Mouse (Mus musculus): ENCODE measurements at regions not wholly inside any gene's neighbourhood (a gene's known extent, or its start where the extent isn't known, plus 50 kb on each side); places are given as distances from the start of the nearest gene placed in this dataset.

- Histone ChIP-seq H3K36me3 (no peaks in the 10 kb centered on the region), H3K27ac (replicated peaks) (no peak overlapping the region), H3K9me3 (replicated peaks) (no peaks in the 10 kb centered on the region), H3K27me3 (ENCODE audit: low read depth, poor library complexity, severe bottlenecking) (no peaks in the 10 kb centered on the region), H3K4me3 (no peak overlapping the region), H3K4me1 (no peaks in the 10 kb centered on the region)
- peak; percentile 15 for DNase-seq (ENCODE audit: low spot score)
- WGBS: 73% methylated on average over 8 of the region's 8 CpGs
Observed at GRCm38 (mm10) chr1:174999265-175000200, 77.9 kb upstream of the Grem2 start.

DNA sequence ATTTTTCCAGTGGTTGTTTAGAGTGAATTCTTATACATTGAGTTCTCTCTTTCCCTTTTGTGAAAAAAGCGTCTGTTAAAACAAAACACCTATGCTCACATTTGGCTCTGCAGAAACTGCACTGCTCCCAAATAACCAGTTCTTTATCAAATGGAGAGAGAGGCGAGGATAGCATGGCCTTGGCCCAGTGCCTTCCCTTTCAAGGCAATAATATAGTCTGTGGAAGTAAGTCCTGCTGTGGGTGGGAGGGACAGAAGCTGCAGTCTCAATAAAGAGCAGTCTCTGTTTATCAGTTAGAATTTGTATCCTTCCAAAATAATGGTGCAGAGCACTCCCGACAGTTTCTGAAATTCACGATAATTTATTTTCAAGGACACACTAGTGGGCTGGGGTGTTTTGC lies 70.9 kb upstream of the Grem2 start:
- no peaks in the 10 kb centered on the region for H3K27me3 ChIP-seq (ENCODE audit: low read depth, poor library complexity, severe bottlenecking)
- WGBS: 90% methylated on average over 4 of the region's 4 CpGs

DNA sequence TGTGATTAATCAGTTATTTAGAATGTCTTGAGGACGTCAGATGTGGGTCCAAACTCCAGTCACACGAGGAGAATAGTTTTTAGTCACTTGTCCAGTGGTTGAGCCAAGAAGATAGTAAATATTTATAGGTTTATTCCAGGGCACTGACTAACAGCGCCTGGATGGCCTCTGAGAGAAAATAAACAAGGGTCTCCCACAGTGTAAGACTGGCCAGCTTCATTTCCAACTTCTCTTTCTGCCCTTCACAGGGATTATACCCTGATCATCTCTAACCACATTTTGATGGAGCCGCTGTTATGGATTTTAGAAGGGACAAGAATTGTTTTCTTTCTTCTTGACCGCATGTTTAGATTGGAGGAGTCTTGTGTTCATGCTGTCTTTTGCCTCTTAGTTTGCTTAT lies 67.0 kb upstream of the Grem2 start:
- no peaks in the 10 kb centered on the region for H3K36me3 ChIP-seq
- DNase-seq (ENCODE audit: low spot score): no peak
- no peaks in the 10 kb centered on the region for H3K4me1 ChIP-seq
- no peak overlapping the region for H3K27ac ChIP-seq (replicated peaks)
- WGBS: 73% methylated on average over 5 of the region's 5 CpGs
- no peaks in the 10 kb centered on the region for H3K27me3 ChIP-seq (ENCODE audit: low read depth, poor library complexity, severe bottlenecking)
- no peak overlapping the region for H3K4me3 ChIP-seq
- H3K9me3 ChIP-seq (replicated peaks): no peaks in the 10 kb centered on the region

More for the DNA sequence above, 70.9 kb upstream of the Grem2 start:
- no peaks in the 10 kb centered on the region for H3K36me3 ChIP-seq
- no peaks in the 10 kb centered on the region for H3K4me1 ChIP-seq
- DNase-seq (ENCODE audit: low spot score): no peak
- no peak overlapping the region for H3K4me3 ChIP-seq
- no peaks in the 10 kb centered on the region for H3K9me3 ChIP-seq (replicated peaks)
- H3K27ac ChIP-seq (replicated peaks): no peak overlapping the region

DNA sequence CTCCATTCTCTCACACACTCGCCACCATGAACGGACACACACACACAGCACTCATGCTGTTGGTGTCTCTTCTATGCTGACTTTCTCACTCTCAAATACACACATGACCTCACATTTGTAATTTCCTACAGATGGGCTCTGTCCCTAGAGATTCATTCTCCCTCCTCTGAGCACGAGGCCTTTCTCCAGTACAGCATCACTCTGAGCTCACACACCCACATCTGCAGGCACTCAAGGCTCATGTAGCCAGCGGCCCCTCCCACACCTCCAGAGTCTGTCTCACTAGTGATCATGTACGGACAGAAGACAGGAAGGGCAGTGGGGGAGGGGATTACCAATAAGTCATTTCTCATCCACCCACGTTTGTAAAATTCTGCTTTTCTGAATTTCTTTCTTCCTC lies 50.3 kb upstream of the Grem2 start:
- DNase-seq (ENCODE audit: low spot score): no peak

More for the DNA sequence above, 50.3 kb upstream of the Grem2 start:
- Histone ChIP-seq H3K27me3 (ENCODE audit: low read depth, poor library complexity, severe bottlenecking) (no peaks in the 10 kb centered on the region), H3K4me1 (no peaks in the 10 kb centered on the region), H3K36me3 (no peaks in the 10 kb centered on the region), H3K9me3 (replicated peaks) (no peaks in the 10 kb centered on the region), H3K27ac (replicated peaks) (no peak overlapping the region), H3K4me3 (no peak overlapping the region)
- 81% methylated on average over 6 of the region's 6 CpGs for WGBS

All from midbrain, embryonic 10.5 days (tissue).